Mouse (Mus musculus): ENCODE results near the gene Fam183b.
"Not testable (repeated sequence)": the region's sequence is repeated elsewhere in the genome, so short reads cannot be mapped to it uniquely, and the experiment has no call there.

Fam183b gene

DNA sequence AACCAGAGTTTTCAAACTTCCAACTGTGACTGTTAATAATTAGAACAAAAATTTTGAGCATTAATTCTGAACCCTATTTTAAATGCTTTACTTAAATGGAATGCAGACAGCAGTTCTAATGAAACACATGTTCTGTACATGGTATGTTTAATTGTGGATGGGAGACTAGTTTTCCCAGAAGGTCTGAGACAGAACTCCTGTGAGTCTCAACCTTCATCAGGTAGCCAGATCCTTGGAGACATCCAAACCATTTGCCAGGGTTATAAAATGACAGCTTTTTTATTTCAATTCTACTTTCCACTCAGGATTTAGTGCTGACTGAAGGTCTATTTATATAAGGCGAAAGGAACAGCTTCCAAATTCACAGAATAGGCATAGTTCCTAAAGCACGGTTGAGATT lies 49.3 kb downstream of the Fam183b start, which contains the start of gene Olfr316:
Olfr316 (plus strand) TSS at position 301 of the 400 bp plus-strand sequence.
- DNase-seq, result no peak

DNA sequence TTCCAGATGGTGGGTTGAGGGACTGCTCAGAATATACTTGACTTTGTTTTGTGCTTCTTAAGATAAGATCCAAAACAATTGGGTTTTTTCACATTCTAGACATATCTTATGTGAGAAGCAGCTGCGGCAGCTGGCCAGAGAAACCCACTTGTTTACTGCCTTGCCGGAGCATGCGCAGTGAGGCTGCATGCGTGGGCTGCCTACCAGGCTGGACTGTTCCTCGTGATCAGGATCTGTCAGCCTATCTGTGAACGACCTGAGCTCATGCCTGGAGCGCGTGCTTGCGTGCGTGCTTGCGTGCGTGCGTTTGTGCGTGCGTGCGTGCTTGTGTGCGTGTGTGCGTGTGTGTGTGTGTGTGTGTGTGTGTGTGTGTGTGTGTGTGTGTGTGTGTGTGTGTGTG lies 50.7 kb downstream of the Fam183b start:
- not testable (repeated sequence) for DNase-seq

All from lung, adult 18-20 months (tissue).